Mouse (Mus musculus): ENCODE results near the gene Fdxr. TPM values are rescaled to one million over a fixed set of nuclear protein-coding genes. Genes with fewer than 3 reads are reported as not detected.

The Fdxr gene
- polyA plus RNA-seq, 1 experiment: 13.9 TPM

DNA sequence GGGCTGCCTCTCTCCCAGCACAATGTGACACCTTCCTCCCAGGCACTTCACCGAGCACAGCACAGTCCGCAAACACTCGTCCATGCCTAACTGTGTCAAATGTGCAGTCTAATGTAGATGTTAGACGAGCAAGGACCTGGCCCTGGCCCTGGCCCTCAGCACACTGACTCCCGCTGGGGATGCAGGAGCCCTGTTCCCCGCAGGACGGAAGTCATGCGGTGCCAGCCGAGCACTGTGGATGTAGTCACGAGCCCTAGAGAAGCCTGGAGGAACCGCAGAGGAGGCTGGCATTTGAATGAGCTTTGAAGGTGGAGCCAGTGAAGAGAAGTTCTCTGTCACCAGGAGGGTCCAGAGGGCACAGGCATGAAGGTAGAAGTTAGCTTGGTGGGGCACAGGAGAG, 53.4 kb downstream of the Fdxr start:
- Histone ChIP-seq H3K79me2 (ENCODE audit: control insufficient read depth, insufficient read depth) (no peaks in the 10 kb centered on the region), H3ac (ENCODE audit: control insufficient read depth, insufficient read length) (no peak overlapping the region), H3K4me2 (ENCODE audit: low read depth) (no peak overlapping the region), H3K27me3 (ENCODE audit: control insufficient read depth, insufficient read depth, insufficient read length) (no peaks in the 10 kb centered on the region), H3K4me3 (no peak overlapping the region), H3K36me3 (ENCODE audit: control insufficient read depth, insufficient read depth) (no peaks in the 10 kb centered on the region)
- no peak for TF ChIP-seq TCF12 (IDR thresholded peaks at IDR 0.05; ENCODE audit: insufficient read depth, poor library complexity, severe bottlenecking)
- no peak for TF ChIP-seq MAX (IDR thresholded peaks at IDR 0.05; ENCODE audit: low read depth)
- TF ChIP-seq CEBPB (IDR thresholded peaks at IDR 0.05; ENCODE audit: insufficient read depth, poor library complexity, severe bottlenecking): no peak
- TF ChIP-seq TCF3 (IDR thresholded peaks at IDR 0.05; ENCODE audit: insufficient read length, low read depth): no peak
- no peak for TF ChIP-seq MYOD1 (IDR thresholded peaks at IDR 0.05; ENCODE audit: control insufficient read depth in 1 of 3, insufficient read length in 2 of 3, low read depth in 2 of 3)
- no peak for TF ChIP-seq USF1 (IDR thresholded peaks at IDR 0.05; ENCODE audit: low read depth)

DNA sequence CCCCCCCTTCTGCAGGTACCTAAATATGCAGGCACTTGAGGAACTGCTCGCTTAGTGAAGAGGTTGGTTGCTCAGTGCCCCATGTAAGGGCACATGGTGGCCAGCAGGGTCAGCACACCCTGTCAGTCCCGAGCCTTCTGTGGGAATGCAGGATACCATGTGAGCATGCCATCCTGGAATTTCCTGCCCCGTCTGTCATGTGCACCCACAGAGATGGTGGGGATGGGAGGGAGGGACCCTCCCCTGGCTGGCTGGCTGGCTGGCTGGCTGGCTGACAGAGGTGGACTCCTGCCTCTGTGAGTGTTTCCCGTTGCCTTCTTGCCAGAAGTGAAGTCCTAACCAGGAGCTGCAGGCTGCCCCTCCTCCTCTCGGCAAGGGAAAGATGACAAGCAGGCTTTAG, 54.3 kb downstream of the Fdxr start:
- H3K4me3 ChIP-seq: no peak overlapping the region
- H3K36me3 ChIP-seq (ENCODE audit: control insufficient read depth, insufficient read depth): no peaks in the 10 kb centered on the region
- H3K27me3 ChIP-seq (ENCODE audit: control insufficient read depth, insufficient read depth, insufficient read length): no peaks in the 10 kb centered on the region
- no peaks in the 10 kb centered on the region for H3K79me2 ChIP-seq (ENCODE audit: control insufficient read depth, insufficient read depth)
- H3K4me2 ChIP-seq (ENCODE audit: low read depth): no peak overlapping the region
- H3ac ChIP-seq (ENCODE audit: control insufficient read depth, insufficient read length): no peak overlapping the region
- TF ChIP-seq MYOD1 (IDR thresholded peaks at IDR 0.05; ENCODE audit: control insufficient read depth in 1 of 3, insufficient read length in 2 of 3, low read depth in 2 of 3) (no peak), MYOG (IDR thresholded peaks at IDR 0.05; ENCODE audit: control insufficient read depth in 1 of 3, insufficient read depth in 1 of 3, insufficient read length in 2 of 3, low read depth in 2 of 3) (no peak), SRF (IDR thresholded peaks at IDR 0.05; ENCODE audit: control insufficient read depth, insufficient read length, low read depth) (no peak), USF1 (IDR thresholded peaks at IDR 0.05; ENCODE audit: low read depth) (no peak), MAX (IDR thresholded peaks at IDR 0.05; ENCODE audit: low read depth) (no peak), TCF3 (IDR thresholded peaks at IDR 0.05; ENCODE audit: insufficient read length, low read depth) (no peak), CEBPB (IDR thresholded peaks at IDR 0.05; ENCODE audit: insufficient read depth, poor library complexity, severe bottlenecking) (no peak), POLR2A (IDR thresholded peaks at IDR 0.05; ENCODE audit: insufficient read length, low read depth) (no peak), REST (IDR thresholded peaks at IDR 0.05; ENCODE audit: insufficient read depth, insufficient read length) (no peak), POLR2AphosphoS2 (IDR thresholded peaks at IDR 0.05; ENCODE audit: insufficient read length, low read depth) (no peak), E2F4 (IDR thresholded peaks at IDR 0.05; ENCODE audit: insufficient read depth) (no peak)

GRCm38 (mm10) chr11:115222077-115222476, 54.8 kb downstream of the Fdxr start:
- Histone ChIP-seq H3ac (ENCODE audit: control insufficient read depth, insufficient read length) (no peak overlapping the region), H3K4me3 (no peak overlapping the region), H3K79me2 (ENCODE audit: control insufficient read depth, insufficient read depth) (no peaks in the 10 kb centered on the region), H3K36me3 (ENCODE audit: control insufficient read depth, insufficient read depth) (no peaks in the 10 kb centered on the region), H3K4me2 (ENCODE audit: low read depth) (no peak overlapping the region), H3K27me3 (ENCODE audit: control insufficient read depth, insufficient read depth, insufficient read length) (no peaks in the 10 kb centered on the region)
- no peak for TF ChIP-seq USF1 (IDR thresholded peaks at IDR 0.05; ENCODE audit: low read depth)
- no peak for TF ChIP-seq REST (IDR thresholded peaks at IDR 0.05; ENCODE audit: insufficient read depth, insufficient read length)

GRCm38 (mm10) chr11:115219685-115220084, 57.2 kb downstream of the Fdxr start:
- Histone ChIP-seq H3ac (ENCODE audit: control insufficient read depth, insufficient read length) (no peak overlapping the region), H3K27me3 (ENCODE audit: control insufficient read depth, insufficient read depth, insufficient read length) (no peaks in the 10 kb centered on the region), H3K36me3 (ENCODE audit: control insufficient read depth, insufficient read depth) (no peaks in the 10 kb centered on the region), H3K79me2 (ENCODE audit: control insufficient read depth, insufficient read depth) (no peaks in the 10 kb centered on the region), H3K4me3 (no peak overlapping the region), H3K4me2 (ENCODE audit: low read depth) (peak overlapping the region; percentile 48)
- TF ChIP-seq REST (IDR thresholded peaks at IDR 0.05; ENCODE audit: insufficient read depth, insufficient read length) (no peak), MYOD1 (IDR thresholded peaks at IDR 0.05; ENCODE audit: control insufficient read depth in 1 of 3, insufficient read length in 2 of 3, low read depth in 2 of 3) (no peak), USF1 (IDR thresholded peaks at IDR 0.05; ENCODE audit: low read depth) (no peak), POLR2AphosphoS2 (IDR thresholded peaks at IDR 0.05; ENCODE audit: insufficient read length, low read depth) (no peak), TCF3 (IDR thresholded peaks at IDR 0.05; ENCODE audit: insufficient read length, low read depth) (no peak), SRF (IDR thresholded peaks at IDR 0.05; ENCODE audit: control insufficient read depth, insufficient read length, low read depth) (no peak), MYOG (IDR thresholded peaks at IDR 0.05; ENCODE audit: control insufficient read depth in 1 of 3, insufficient read depth in 1 of 3, insufficient read length in 2 of 3, low read depth in 2 of 3) (no peak), MAX (IDR thresholded peaks at IDR 0.05; ENCODE audit: low read depth) (no peak), TCF12 (IDR thresholded peaks at IDR 0.05; ENCODE audit: insufficient read depth, poor library complexity, severe bottlenecking) (no peak), CEBPB (IDR thresholded peaks at IDR 0.05; ENCODE audit: insufficient read depth, poor library complexity, severe bottlenecking) (no peak), E2F4 (IDR thresholded peaks at IDR 0.05; ENCODE audit: insufficient read depth) (no peak), POLR2A (IDR thresholded peaks at IDR 0.05; ENCODE audit: insufficient read length, low read depth) (no peak)

GRCm38 (mm10) chr11:115219263-115219662, 57.6 kb downstream of the Fdxr start:
- TF ChIP-seq MAX (IDR thresholded peaks at IDR 0.05; ENCODE audit: low read depth) (no peak), E2F4 (IDR thresholded peaks at IDR 0.05; ENCODE audit: insufficient read depth) (no peak), MYOG (IDR thresholded peaks at IDR 0.05; ENCODE audit: control insufficient read depth in 1 of 3, insufficient read depth in 1 of 3, insufficient read length in 2 of 3, low read depth in 2 of 3) (peak in 1 of 3 experiments; percentile 55), POLR2AphosphoS2 (IDR thresholded peaks at IDR 0.05; ENCODE audit: insufficient read length, low read depth) (no peak), REST (IDR thresholded peaks at IDR 0.05; ENCODE audit: insufficient read depth, insufficient read length) (no peak), MYOD1 (IDR thresholded peaks at IDR 0.05; ENCODE audit: control insufficient read depth in 1 of 3, insufficient read length in 2 of 3, low read depth in 2 of 3) (peak in 2 of 3 experiments; percentile 34 to 75), CEBPB (IDR thresholded peaks at IDR 0.05; ENCODE audit: insufficient read depth, poor library complexity, severe bottlenecking) (no peak)

More at GRCm38 (mm10) chr11:115219263-115219662, 57.6 kb downstream of the Fdxr start:
- Histone ChIP-seq H3K4me3 (no peak overlapping the region), H3K36me3 (ENCODE audit: control insufficient read depth, insufficient read depth) (no peaks in the 10 kb centered on the region), H3ac (ENCODE audit: control insufficient read depth, insufficient read length) (no peak overlapping the region), H3K27me3 (ENCODE audit: control insufficient read depth, insufficient read depth, insufficient read length) (no peaks in the 10 kb centered on the region), H3K79me2 (ENCODE audit: control insufficient read depth, insufficient read depth) (no peaks in the 10 kb centered on the region), H3K4me2 (ENCODE audit: low read depth) (peak overlapping the region; percentile 48)

Other genes starting within 250 kb of the Fdxr start
- 0.16 TPM for gene Cd300ld5, start 239.3 kb downstream of the Fdxr start, polyA plus RNA-seq (2012; fragmentation: generic; extraction: Trizol)
- not detected for gene Cd300ld3, start 228.6 kb downstream of the Fdxr start, polyA plus RNA-seq (2012; fragmentation: generic; extraction: Trizol)
- gene Cd300e, start 214.9 kb downstream of the Fdxr start, polyA plus RNA-seq (2012; fragmentation: generic; extraction: Trizol): not detected
- gene Rab37, start 185.6 kb downstream of the Fdxr start, polyA plus RNA-seq (2012; fragmentation: generic; extraction: Trizol): 0.02 TPM
- not detected for gene Cd300lf, start 143.1 kb downstream of the Fdxr start, polyA plus RNA-seq (2012; fragmentation: generic; extraction: Trizol)
- 16.1 TPM for gene Slc9a3r1, start 113.7 kb downstream of the Fdxr start, polyA plus RNA-seq (2012; fragmentation: generic; extraction: Trizol)
- 15.5 TPM for gene Tmem104, start 89.6 kb downstream of the Fdxr start, polyA plus RNA-seq (2012; fragmentation: generic; extraction: Trizol)
- gene Nat9, start 89.2 kb downstream of the Fdxr start, polyA plus RNA-seq (2012; fragmentation: generic; extraction: Trizol): 22.6 TPM
- not detected for gene Grin2c, start 9.8 kb downstream of the Fdxr start, polyA plus RNA-seq (2012; fragmentation: generic; extraction: Trizol)
- 0.62 TPM for gene Fads6, start 20.6 kb upstream of the Fdxr start, polyA plus RNA-seq (2012; fragmentation: generic; extraction: Trizol)
- 0.01 TPM for gene Otop2, start 30.1 kb upstream of the Fdxr start, polyA plus RNA-seq (2012; fragmentation: generic; extraction: Trizol)
- gene Ush1g, start 45.0 kb upstream of the Fdxr start, polyA plus RNA-seq (2012; fragmentation: generic; extraction: Trizol): 0.16 TPM
- gene Otop3, start 57.7 kb upstream of the Fdxr start, polyA plus RNA-seq (2012; fragmentation: generic; extraction: Trizol): not detected
- 63.1 TPM for gene Hid1, start 90.7 kb upstream of the Fdxr start, polyA plus RNA-seq (2012; fragmentation: generic; extraction: Trizol)
- 52.8 TPM for gene Cdr2l, start 104.9 kb upstream of the Fdxr start, polyA plus RNA-seq (2012; fragmentation: generic; extraction: Trizol)
- gene Mrpl58, start 126.7 kb upstream of the Fdxr start, polyA plus RNA-seq (2012; fragmentation: generic; extraction: Trizol): 201 TPM
- 693 TPM for gene Atp5h, start 142.9 kb upstream of the Fdxr start, polyA plus RNA-seq (2012; fragmentation: generic; extraction: Trizol)
- 27.3 TPM for gene Kctd2, start 143.1 kb upstream of the Fdxr start, polyA plus RNA-seq (2012; fragmentation: generic; extraction: Trizol)
- gene Trim80, start 163.5 kb upstream of the Fdxr start, polyA plus RNA-seq (2012; fragmentation: generic; extraction: Trizol): not detected
- gene Slc16a5, start 185.4 kb upstream of the Fdxr start, polyA plus RNA-seq (2012; fragmentation: generic; extraction: Trizol): 0.10 TPM
- gene Armc7, start 198.6 kb upstream of the Fdxr start, polyA plus RNA-seq (2012; fragmentation: generic; extraction: Trizol): 6.2 TPM
- 64.0 TPM for gene Nt5c, start 214.8 kb upstream of the Fdxr start, polyA plus RNA-seq (2012; fragmentation: generic; extraction: Trizol)
- gene Jpt1, start 237.3 kb upstream of the Fdxr start, polyA plus RNA-seq (2012; fragmentation: generic; extraction: Trizol): 386 TPM